Mouse (Mus musculus): ENCODE data around the gene Xpnpep1. TPM values are rescaled to one million over a fixed set of nuclear protein-coding genes. Genes with fewer than 3 reads are reported as not detected.

The Xpnpep1 gene
- polyA plus RNA-seq, 1 experiment from 2014 or later: 168 TPM

- Histone ChIP-seq H3K4me2 (ENCODE audit: low read depth) (no peak overlapping the region), H3K9me3 (ENCODE audit: control insufficient read depth, low read length) (no peaks in the 10 kb centered on the region), H3K4me3 (ENCODE audit: low read depth, low read length) (no peak overlapping the region), H3K4me1 (ENCODE audit: control insufficient read depth, insufficient read depth, low read length) (no peaks in the 10 kb centered on the region), H3K27ac (ENCODE audit: low read depth, low read length) (no peak overlapping the region), H3K9ac (ENCODE audit: low read length) (no peak overlapping the region), H3K27me3 (ENCODE audit: control insufficient read depth, insufficient read depth, low read length) (no peaks in the 10 kb centered on the region), H3K36me3 (ENCODE audit: control insufficient read depth, insufficient read depth, low read length) (no peaks in the 10 kb centered on the region)
- DNase-seq (ENCODE audit: low spot score) (peak; percentile 51), ATAC-seq (ENCODE audit: insufficient read depth, low FRiP score, low TSS enrichment) (peak; percentile 41; the same call in 1 of the 2 replicates)
- WGBS: 79% methylated on average over 13 of the region's 13 CpGs
These were observed 20.1 kb downstream of the Xpnpep1 start for GRCm38 (mm10) chr19:53019716-53020463.

- H3K27me3 ChIP-seq (ENCODE audit: control insufficient read depth, insufficient read depth, low read length): no peaks in the 10 kb centered on the region
- no peak for ATAC-seq (ENCODE audit: insufficient read depth, low FRiP score, low TSS enrichment)
- no peak for DNase-seq (ENCODE audit: low spot score)
- WGBS: 96% methylated on average over 9 of the region's 9 CpGs
- no peaks in the 10 kb centered on the region for H3K9me3 ChIP-seq (ENCODE audit: control insufficient read depth, low read length)
- H3K4me1 ChIP-seq (ENCODE audit: control insufficient read depth, insufficient read depth, low read length): no peaks in the 10 kb centered on the region
- H3K9ac ChIP-seq (ENCODE audit: low read length): no peak overlapping the region
- H3K27ac ChIP-seq (ENCODE audit: low read depth, low read length): no peak overlapping the region
- H3K4me3 ChIP-seq (ENCODE audit: low read depth, low read length): no peak overlapping the region
- no peak overlapping the region for H3K4me2 ChIP-seq (ENCODE audit: low read depth)
- H3K36me3 ChIP-seq (ENCODE audit: control insufficient read depth, insufficient read depth, low read length): no peaks in the 10 kb centered on the region
These were observed 22.1 kb downstream of the Xpnpep1 start for GRCm38 (mm10) chr19:53017954-53018353.

- no peak overlapping the region for H3K9ac ChIP-seq (ENCODE audit: low read length)
- no peak overlapping the region for H3K4me2 ChIP-seq (ENCODE audit: low read depth)
- no peak overlapping the region for H3K27ac ChIP-seq (ENCODE audit: low read depth, low read length)
- WGBS: 82% methylated on average over 11 of the region's 11 CpGs
- no peaks in the 10 kb centered on the region for H3K9me3 ChIP-seq (ENCODE audit: control insufficient read depth, low read length)
- no peaks in the 10 kb centered on the region for H3K4me1 ChIP-seq (ENCODE audit: control insufficient read depth, insufficient read depth, low read length)
- ATAC-seq (ENCODE audit: insufficient read depth, low FRiP score, low TSS enrichment) (no peak), DNase-seq (ENCODE audit: low spot score) (no peak)
- H3K27me3 ChIP-seq (ENCODE audit: control insufficient read depth, insufficient read depth, low read length): no peaks in the 10 kb centered on the region
- no peak overlapping the region for H3K4me3 ChIP-seq (ENCODE audit: low read depth, low read length)
- H3K36me3 ChIP-seq (ENCODE audit: control insufficient read depth, insufficient read depth, low read length): no peaks in the 10 kb centered on the region; the same call in 1 of the 2 replicates
These were observed 22.8 kb downstream of the Xpnpep1 start for GRCm38 (mm10) chr19:53017248-53017647.

- no peak overlapping the region for H3K9ac ChIP-seq (ENCODE audit: low read length)
- H3K4me2 ChIP-seq (ENCODE audit: low read depth): no peak overlapping the region
- H3K36me3 ChIP-seq (ENCODE audit: control insufficient read depth, insufficient read depth, low read length): peaks cover 2% of the 10 kb centered on the region; the same call in 1 of the 2 replicates
- no peak overlapping the region for H3K27ac ChIP-seq (ENCODE audit: low read depth, low read length)
- H3K4me3 ChIP-seq (ENCODE audit: low read depth, low read length): no peak overlapping the region
- 77% methylated on average over 21 of the region's 21 CpGs for WGBS
- DNase-seq (ENCODE audit: low spot score) (no peak), ATAC-seq (ENCODE audit: insufficient read depth, low FRiP score, low TSS enrichment) (no peak)
- no peaks in the 10 kb centered on the region for H3K27me3 ChIP-seq (ENCODE audit: control insufficient read depth, insufficient read depth, low read length)
- no peaks in the 10 kb centered on the region for H3K9me3 ChIP-seq (ENCODE audit: control insufficient read depth, low read length)
- H3K4me1 ChIP-seq (ENCODE audit: control insufficient read depth, insufficient read depth, low read length): no peaks in the 10 kb centered on the region
These were observed 24.9 kb downstream of the Xpnpep1 start for GRCm38 (mm10) chr19:53014910-53015710.

- Histone ChIP-seq H3K4me2 (ENCODE audit: low read depth) (no peak overlapping the region), H3K4me3 (ENCODE audit: low read depth, low read length) (no peak overlapping the region), H3K9me3 (ENCODE audit: control insufficient read depth, low read length) (no peaks in the 10 kb centered on the region), H3K27me3 (ENCODE audit: control insufficient read depth, insufficient read depth, low read length) (no peaks in the 10 kb centered on the region), H3K4me1 (ENCODE audit: control insufficient read depth, insufficient read depth, low read length) (no peaks in the 10 kb centered on the region), H3K27ac (ENCODE audit: low read depth, low read length) (no peak overlapping the region), H3K9ac (ENCODE audit: low read length) (no peak overlapping the region), H3K36me3 (ENCODE audit: control insufficient read depth, insufficient read depth, low read length) (peaks cover 2% of the 10 kb centered on the region; the same call in 1 of the 2 replicates)
- WGBS: 95% methylated on average over 3 of the region's 3 CpGs
- DNase-seq (ENCODE audit: low spot score) (no peak), ATAC-seq (ENCODE audit: insufficient read depth, low FRiP score, low TSS enrichment) (no peak)
These were observed 26.3 kb downstream of the Xpnpep1 start for GRCm38 (mm10) chr19:53013744-53014143.

GRCm38 (mm10) chr19:53013341-53013740, 26.7 kb downstream of the Xpnpep1 start:
- Histone ChIP-seq H3K4me3 (ENCODE audit: low read depth, low read length) (no peak overlapping the region), H3K4me1 (ENCODE audit: control insufficient read depth, insufficient read depth, low read length) (no peaks in the 10 kb centered on the region), H3K4me2 (ENCODE audit: low read depth) (no peak overlapping the region), H3K36me3 (ENCODE audit: control insufficient read depth, insufficient read depth, low read length) (peaks cover 2% of the 10 kb centered on the region; the same call in 1 of the 2 replicates), H3K27ac (ENCODE audit: low read depth, low read length) (no peak overlapping the region), H3K27me3 (ENCODE audit: control insufficient read depth, insufficient read depth, low read length) (no peaks in the 10 kb centered on the region), H3K9ac (ENCODE audit: low read length) (no peak overlapping the region), H3K9me3 (ENCODE audit: control insufficient read depth, low read length) (no peaks in the 10 kb centered on the region)
- 88% methylated on average over 7 of the region's 7 CpGs for WGBS
- ATAC-seq (ENCODE audit: insufficient read depth, low FRiP score, low TSS enrichment): no peak
- no peak for DNase-seq (ENCODE audit: low spot score)

GRCm38 (mm10) chr19:53010941-53011340, 29.1 kb downstream of the Xpnpep1 start:
- Histone ChIP-seq H3K36me3 (ENCODE audit: control insufficient read depth, insufficient read depth, low read length) (peaks cover 4% of the 10 kb centered on the region; the same call in 1 of the 2 replicates), H3K4me1 (ENCODE audit: control insufficient read depth, insufficient read depth, low read length) (no peaks in the 10 kb centered on the region), H3K27ac (ENCODE audit: low read depth, low read length) (no peak overlapping the region), H3K9me3 (ENCODE audit: control insufficient read depth, low read length) (no peaks in the 10 kb centered on the region), H3K4me3 (ENCODE audit: low read depth, low read length) (no peak overlapping the region), H3K4me2 (ENCODE audit: low read depth) (no peak overlapping the region), H3K9ac (ENCODE audit: low read length) (no peak overlapping the region), H3K27me3 (ENCODE audit: control insufficient read depth, insufficient read depth, low read length) (no peaks in the 10 kb centered on the region)
- ATAC-seq (ENCODE audit: insufficient read depth, low FRiP score, low TSS enrichment) (no peak), DNase-seq (ENCODE audit: low spot score) (no peak)
- WGBS: 88% methylated on average over 5 of the region's 5 CpGs

- Histone ChIP-seq H3K4me1 (ENCODE audit: control insufficient read depth, insufficient read depth, low read length) (no peaks in the 10 kb centered on the region), H3K4me2 (ENCODE audit: low read depth) (no peak overlapping the region), H3K27ac (ENCODE audit: low read depth, low read length) (no peak overlapping the region), H3K9ac (ENCODE audit: low read length) (no peak overlapping the region), H3K4me3 (ENCODE audit: low read depth, low read length) (no peak overlapping the region), H3K36me3 (ENCODE audit: control insufficient read depth, insufficient read depth, low read length) (peaks cover 6% of the 10 kb centered on the region; the same call in 1 of the 2 replicates), H3K9me3 (ENCODE audit: control insufficient read depth, low read length) (no peaks in the 10 kb centered on the region), H3K27me3 (ENCODE audit: control insufficient read depth, insufficient read depth, low read length) (no peaks in the 10 kb centered on the region)
- ATAC-seq (ENCODE audit: insufficient read depth, low FRiP score, low TSS enrichment) (no peak), DNase-seq (ENCODE audit: low spot score) (no peak)
- 87% methylated on average over 5 of the region's 5 CpGs for WGBS
These were observed 31.1 kb downstream of the Xpnpep1 start for GRCm38 (mm10) chr19:53008921-53009320.
